Mouse (Mus musculus) hindbrain, postnatal 0 days (tissue): ENCODE data around the gene Zc3h4. TPM values are rescaled to one million over a fixed set of nuclear protein-coding genes. Genes with fewer than 3 reads are reported as not detected.
"Not testable (repeated sequence)": the region's sequence is repeated elsewhere in the genome, so short reads cannot be mapped to it uniquely, and the experiment has no call there.

Experiments
- ATAC-seq: fragments of 200-750 bp; cut with Nextera tagmentation; 2 replicates; pipeline ENCODE4 v1.8.0; 2017; ENCODE audit warnings: mild to moderate bottlenecking, moderate TSS enrichment, moderate library complexity
- DNase-seq: peaks from one replicate; pipeline ENCODE4 v3.0.0-alpha.2; 2015; ENCODE audit warnings: low spot score
- H3K27ac ChIP-seq: fragments of 300-500 bp; sonication (generic); 2 replicates; pipeline ENCODE4 v1.5.1; 2014; ENCODE audit warnings: mild to moderate bottlenecking
- H3K27me3 ChIP-seq: fragments of 300-500 bp; sonication (generic); 2 replicates; pipeline ENCODE4 v1.6.1; 2014; ENCODE audit warnings: low read length, mixed read lengths; ENCODE audit not compliant: insufficient read depth
- H3K36me3 ChIP-seq: fragments of 300-500 bp; sonication (generic); 2 replicates; pipeline ENCODE4 v1.6.1; 2014; ENCODE audit warnings: low read length, mixed read lengths; ENCODE audit not compliant: insufficient read depth
- H3K4me1 ChIP-seq: fragments of 300-500 bp; sonication (generic); 2 replicates; pipeline ENCODE4 v1.6.1; 2014; ENCODE audit warnings: antibody characterized with exemption, low read length, mixed read lengths; ENCODE audit not compliant: insufficient read depth
- H3K4me2 ChIP-seq: fragments of 300-500 bp; sonication (generic); 2 replicates; pipeline ENCODE4 v1.6.1; 2014; ENCODE audit warnings: low read depth, mild to moderate bottlenecking, low read length, moderate library complexity, mixed read lengths
- H3K4me3 ChIP-seq: fragments of 300-500 bp; sonication (generic); 2 replicates; pipeline ENCODE4 v1.5.1; 2014; ENCODE audit warnings: low read length
- H3K9ac ChIP-seq: fragments of 300-500 bp; sonication (generic); replicated peaks from 2 replicates; pipeline ENCODE4 v1.6.1; 2014; ENCODE audit warnings: mild to moderate bottlenecking, low read length, moderate library complexity, mixed read lengths
- H3K9me3 ChIP-seq: fragments of 300-500 bp; sonication (generic); 2 replicates; pipeline ENCODE4 v1.6.1; 2016; ENCODE audit warnings: low read length, mixed read lengths
- CTCF ChIP-seq: IDR thresholded peaks from 2 replicates; pipeline ENCODE4 v1.5.1; 2016; ENCODE audit warnings: antibody characterized with exemption, control low read depth, low read depth
- WGBS: fragments of 180-500 bp; shearing (Covaris S2); extraction: QIAGEN DNeasy Blood & Tissue Kit; methylation state at CpG from one replicate; pipeline ENCODE4 v1.1.7; 2014; 5-methylcytosine and 5-hydroxymethylcytosine counted together
- polyA plus RNA-seq: library from polyadenylated mRNA; unstranded; fragments of >200 nt; fragmentation: Nextera tagmentation; extraction: Ambion mirVana; gene quantifications from 2 replicates; pipeline ENCODE4 v1.2.1, GENCODE M21; 2015
- total RNA-seq: library from RNA; depleted of rRNA; stranded (reverse); fragments of >200 nt; gene quantifications from 2 replicates; pipeline ENCODE4 v1.2.3, GENCODE M21; 2014

Gene Zc3h4
- total and polyA plus RNA-seq, 2 experiments from 2014 or later: 8.3 to 38.2 TPM

- Histone ChIP-seq H3K4me2 (no peak overlapping the region), H3K9ac (no peak overlapping the region), H3K27me3 (no peaks in the 10 kb centered on the region), H3K4me3 (no peak overlapping the region), H3K36me3 (peaks cover 48% of the 10 kb centered on the region; the same call in 1 of the 2 replicates), H3K9me3 (no peaks in the 10 kb centered on the region), H3K4me1 (no peaks in the 10 kb centered on the region), H3K27ac (no peak overlapping the region)
- 72% methylated on average over 4 of the region's 4 CpGs for WGBS
- ATAC-seq (no peak), DNase-seq (no peak)
- TF ChIP-seq CTCF: no peak
Measured at GRCm38 (mm10) chr7:16366669-16367068, 34.0 kb upstream of the Zc3h4 start.

- no peak for ATAC-seq
- DNase-seq: no peak
- 97% methylated on average over 2 of the region's 2 CpGs for WGBS
- H3K9me3 ChIP-seq: no peaks in the 10 kb centered on the region
- no peaks in the 10 kb centered on the region for H3K4me1 ChIP-seq
- H3K4me3 ChIP-seq: no peak overlapping the region
- no peaks in the 10 kb centered on the region for H3K27me3 ChIP-seq
- H3K9ac ChIP-seq: no peak overlapping the region
- no peak for TF ChIP-seq CTCF
- H3K27ac ChIP-seq: no peak overlapping the region
- peaks cover 48% of the 10 kb centered on the region; the same call in 1 of the 2 replicates for H3K36me3 ChIP-seq
- no peak overlapping the region for H3K4me2 ChIP-seq
Measured at GRCm38 (mm10) chr7:16368835-16369234, 31.9 kb upstream of the Zc3h4 start.

- TF ChIP-seq CTCF: no peak
- Histone ChIP-seq H3K4me2 (no peak overlapping the region), H3K36me3 (peaks cover 45% of the 10 kb centered on the region; the same call in 1 of the 2 replicates), H3K4me3 (no peak overlapping the region), H3K27me3 (no peaks in the 10 kb centered on the region), H3K9ac (no peak overlapping the region), H3K27ac (no peak overlapping the region), H3K9me3 (no peaks in the 10 kb centered on the region), H3K4me1 (no peaks in the 10 kb centered on the region)
- WGBS: 99% methylated on average over 2 of the region's 2 CpGs
- DNase-seq: no peak
- ATAC-seq: no peak
Measured at GRCm38 (mm10) chr7:16370596-16370995, 30.1 kb upstream of the Zc3h4 start.

GRCm38 (mm10) chr7:16373719-16374118 is 27.0 kb upstream of the Zc3h4 start:
- peak; percentile 59 for TF ChIP-seq CTCF
- Histone ChIP-seq H3K27ac (no peak overlapping the region), H3K36me3 (peaks cover 42% of the 10 kb centered on the region), H3K9ac (no peak overlapping the region), H3K4me1 (no peaks in the 10 kb centered on the region), H3K9me3 (no peaks in the 10 kb centered on the region), H3K4me3 (no peak overlapping the region), H3K4me2 (no peak overlapping the region), H3K27me3 (no peaks in the 10 kb centered on the region)
- ATAC-seq (0 out of 2 replicates have a peak, but pooled peaks have one; percentile 56), DNase-seq (peak; percentile 53)
- 54% methylated on average over 2 of the region's 2 CpGs for WGBS

- ATAC-seq: no peak
- H3K4me2 ChIP-seq: no peak overlapping the region
- TF ChIP-seq CTCF: no peak
- no peaks in the 10 kb centered on the region for H3K27me3 ChIP-seq
- no peak overlapping the region for H3K9ac ChIP-seq
- no peaks in the 10 kb centered on the region for H3K9me3 ChIP-seq
- no peak for DNase-seq
- no peaks in the 10 kb centered on the region for H3K4me1 ChIP-seq
- 93% methylated on average over 5 of the region's 5 CpGs for WGBS
- no peak overlapping the region for H3K27ac ChIP-seq
- no peak overlapping the region for H3K4me3 ChIP-seq
- peaks cover 35% of the 10 kb centered on the region for H3K36me3 ChIP-seq
Measured at GRCm38 (mm10) chr7:16374989-16375388, 25.7 kb upstream of the Zc3h4 start.

GRCm38 (mm10) chr7:16376505-16376904 is 24.2 kb upstream of the Zc3h4 start:
- ATAC-seq (no peak), DNase-seq (peak; percentile 37)
- Histone ChIP-seq H3K36me3 (peaks cover 29% of the 10 kb centered on the region), H3K9me3 (no peaks in the 10 kb centered on the region), H3K4me1 (no peaks in the 10 kb centered on the region), H3K4me3 (no peak overlapping the region), H3K27me3 (no peaks in the 10 kb centered on the region), H3K4me2 (no peak overlapping the region), H3K9ac (no peak overlapping the region), H3K27ac (no peak overlapping the region)
- WGBS: 95% methylated on average over 1 of the region's 1 CpGs
- peak; percentile 58 for TF ChIP-seq CTCF

- no peak for TF ChIP-seq CTCF
- ATAC-seq: peak; percentile 96
- peak within 1 kb of the TSS; percentile 79 for H3K4me2 ChIP-seq
- no peaks in the 10 kb centered on the region for H3K27me3 ChIP-seq
- H3K9me3 ChIP-seq: no peaks in the 10 kb centered on the region
- H3K4me1 ChIP-seq: peaks cover 11% of the 10 kb centered on the region; the same call in 1 of the 2 replicates
- peak within 1 kb of the TSS; percentile 85 for H3K27ac ChIP-seq
- peak within 1 kb of the TSS; percentile 95 for H3K9ac ChIP-seq
- peak within 1 kb of the TSS; percentile 98 for H3K4me3 ChIP-seq
- peak; percentile 98 for DNase-seq
- under 1% methylated on average over 57 of the region's 58 CpGs for WGBS
- H3K36me3 ChIP-seq: no peaks in the 10 kb centered on the region
Measured at GRCm38 (mm10) chr7:16387160-16388041, 13.3 kb upstream of the Zc3h4 start, which contains the start of gene Sae1. Gene Sae1 (minus strand): TSS chr7:16387806.

GRCm38 (mm10) chr7:16389942-16390341 is 10.8 kb upstream of the Zc3h4 start:
- ATAC-seq, H3K9ac ChIP-seq, H3K36me3 ChIP-seq, H3K27ac ChIP-seq, H3K9me3 ChIP-seq, H3K4me2 ChIP-seq, DNase-seq, H3K27me3 ChIP-seq, H3K4me3 ChIP-seq: not testable (repeated sequence)
- WGBS: 88% methylated on average over 2 of the region's 2 CpGs
- peaks cover 11% of the 10 kb centered on the region; the same call in 1 of the 2 replicates for H3K4me1 ChIP-seq
